Mouse (Mus musculus): Measurements from ENCODE around the gene Agtrap.

DNA sequence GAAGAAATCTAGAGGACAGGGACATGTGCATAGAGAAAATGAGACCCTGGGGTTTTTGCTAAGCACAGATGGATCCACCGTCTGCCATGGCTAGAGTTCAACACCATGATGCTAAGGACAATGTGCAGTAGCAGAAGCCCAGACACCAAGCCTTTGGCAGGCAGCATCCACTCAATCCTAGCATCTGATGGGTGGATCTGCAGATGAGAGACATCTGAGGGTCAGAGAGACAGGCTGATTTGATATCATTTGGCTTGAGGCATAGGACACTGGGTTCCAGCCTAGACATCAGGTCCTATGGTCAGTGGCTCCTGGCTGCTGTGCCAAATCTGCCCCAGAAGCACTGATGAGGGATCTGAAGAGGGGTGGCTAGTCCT is 7.2 kb downstream of the Agtrap start:
- TF ChIP-seq CTCF (IDR thresholded peaks at IDR 0.05; ENCODE audit: control insufficient read depth, insufficient read depth, insufficient replicate concordance, low read depth, low read length) (no peak), POLR2A (IDR thresholded peaks at IDR 0.05; ENCODE audit: control insufficient read depth, low read depth, low read length) (no peak)

All from testis, adult 2 months (tissue).